Mouse (Mus musculus) limb, embryonic 15.5 days (tissue): ENCODE measurements around the gene Mettl26. TPM values are rescaled to one million over a fixed set of nuclear protein-coding genes. Genes with fewer than 3 reads are reported as not detected.

Experiments used
- ATAC-seq: fragments of 200-750 bp; cut with Nextera tagmentation; 2 replicates; pipeline ENCODE4 v1.8.0; 2017; ENCODE audit warnings: low read depth, moderate TSS enrichment; ENCODE audit not compliant: insufficient number of reproducible peaks, low FRiP score, low TSS enrichment
- H3K27ac ChIP-seq: fragments of 300-500 bp; sonication (generic); 2 replicates; pipeline ENCODE4 v1.5.1; 2015; ENCODE audit warnings: moderate library complexity, mild to moderate bottlenecking, inconsistent platforms
- H3K27me3 ChIP-seq: fragments of 300-500 bp; sonication (generic); 2 replicates; pipeline ENCODE4 v1.6.1; 2015; ENCODE audit warnings: inconsistent platforms
- H3K36me3 ChIP-seq: fragments of 300-500 bp; sonication (generic); 2 replicates; pipeline ENCODE4 v1.6.1; 2015; ENCODE audit warnings: inconsistent platforms
- H3K4me1 ChIP-seq: fragments of 300-500 bp; sonication (generic); 2 replicates; pipeline ENCODE4 v1.6.1; 2015; ENCODE audit warnings: inconsistent platforms
- H3K4me2 ChIP-seq: fragments of 300-500 bp; sonication (generic); 2 replicates; pipeline ENCODE4 v1.6.1; 2015; ENCODE audit warnings: mild to moderate bottlenecking, inconsistent platforms
- H3K4me3 ChIP-seq: fragments of 300-500 bp; sonication (generic); 2 replicates; pipeline ENCODE4 v1.5.1; 2015; ENCODE audit warnings: mild to moderate bottlenecking, inconsistent platforms
- H3K9ac ChIP-seq: fragments of 300-500 bp; sonication (generic); 2 replicates; pipeline ENCODE4 v1.6.1; 2015; ENCODE audit warnings: inconsistent platforms
- H3K9me3 ChIP-seq: fragments of 300-500 bp; sonication (generic); 2 replicates; pipeline ENCODE4 v1.6.1; 2016; ENCODE audit warnings: inconsistent platforms
- WGBS: fragments of 180-500 bp; shearing (Covaris S2); methylation state at CpG from one replicate; pipeline ENCODE4 v1.1.7; 2015; 5-methylcytosine and 5-hydroxymethylcytosine counted together
- polyA plus RNA-seq: library from polyadenylated mRNA; unstranded; fragments of >200 nt; fragmentation: Nextera tagmentation; extraction: Ambion mirVana; gene quantifications from 2 replicates; pipeline ENCODE4 v1.2.1, GENCODE M21; 2015

Gene Mettl26
- polyA plus RNA-seq, 1 experiment from 2014 or later, result 45.3 TPM

- Histone ChIP-seq H3K9ac (peak overlapping the region; percentile 81), H3K4me1 (peaks cover 70% of the 10 kb centered on the region), H3K27me3 (no peaks in the 10 kb centered on the region), H3K36me3 (peaks cover 36% of the 10 kb centered on the region), H3K9me3 (no peaks in the 10 kb centered on the region), H3K4me2 (peak overlapping the region; percentile 86), H3K27ac (peak overlapping the region; percentile 97), H3K4me3 (peak overlapping the region; percentile 77)
- ATAC-seq, result no peak
- 57% methylated on average over 21 of the region's 21 CpGs for WGBS
These were observed 43.2 kb upstream of the Mettl26 start for GRCm38 (mm10) chr17:25831451-25832281.

GRCm38 (mm10) chr17:25832436-25833290 is 42.2 kb upstream of the Mettl26 start:
- peak overlapping the region; percentile 86 for H3K4me2 ChIP-seq
- peak overlapping the region; percentile 81 for H3K9ac ChIP-seq
- peaks cover 78% of the 10 kb centered on the region for H3K4me1 ChIP-seq
- peak; percentile 91 for ATAC-seq
- peak overlapping the region; percentile 97 for H3K27ac ChIP-seq
- peaks cover 27% of the 10 kb centered on the region for H3K36me3 ChIP-seq
- WGBS, result under 1% methylated on average over 72 of the region's 77 CpGs
- H3K4me3 ChIP-seq, result peak overlapping the region; percentile 77
- no peaks in the 10 kb centered on the region for H3K9me3 ChIP-seq
- H3K27me3 ChIP-seq, result no peaks in the 10 kb centered on the region

- Histone ChIP-seq H3K27me3 (no peaks in the 10 kb centered on the region), H3K4me1 (peaks cover 73% of the 10 kb centered on the region), H3K4me2 (peak within 1 kb of the TSS; percentile 86), H3K9me3 (no peaks in the 10 kb centered on the region), H3K4me3 (peak within 1 kb of the TSS; percentile 77), H3K36me3 (peaks cover 32% of the 10 kb centered on the region), H3K9ac (peak within 1 kb of the TSS; percentile 81), H3K27ac (peak within 1 kb of the TSS; percentile 97)
- ATAC-seq, result peak; percentile 55
- under 1% methylated on average over 24 of the region's 24 CpGs for WGBS
These were observed 41.6 kb upstream of the Mettl26 start, which contains the start of gene Stub1 for GRCm38 (mm10) chr17:25833291-25833663. TSS of gene Stub1 (minus strand) at chr17:25833404.

- Histone ChIP-seq H3K9me3 (no peaks in the 10 kb centered on the region), H3K4me3 (peak overlapping the region; percentile 77), H3K36me3 (peaks cover 39% of the 10 kb centered on the region), H3K9ac (peak overlapping the region; percentile 81), H3K27me3 (no peaks in the 10 kb centered on the region), H3K4me1 (peaks cover 70% of the 10 kb centered on the region), H3K27ac (peak overlapping the region; percentile 97), H3K4me2 (peak overlapping the region; percentile 86)
- WGBS, result 31% methylated on average over 6 of the region's 6 CpGs
- ATAC-seq, result no peak
These were observed 40.8 kb upstream of the Mettl26 start for GRCm38 (mm10) chr17:25833961-25834594.

- Histone ChIP-seq H3K27me3 (no peaks in the 10 kb centered on the region), H3K27ac (peak overlapping the region; percentile 97), H3K4me1 (peaks cover 66% of the 10 kb centered on the region), H3K4me3 (peak overlapping the region; percentile 77), H3K4me2 (peak overlapping the region; percentile 86), H3K36me3 (peaks cover 45% of the 10 kb centered on the region), H3K9me3 (no peaks in the 10 kb centered on the region), H3K9ac (peak overlapping the region; percentile 81; the same call in 1 of the 2 replicates)
- 76% methylated on average over 12 of the region's 12 CpGs for WGBS
- ATAC-seq, result no peak
These were observed 40.2 kb upstream of the Mettl26 start for GRCm38 (mm10) chr17:25834595-25835222.

GRCm38 (mm10) chr17:25835301-25835700 is 39.6 kb upstream of the Mettl26 start:
- H3K9ac ChIP-seq, result no peak overlapping the region
- peak overlapping the region; percentile 38; the same call in 1 of the 2 replicates for H3K4me3 ChIP-seq
- H3K9me3 ChIP-seq, result no peaks in the 10 kb centered on the region
- H3K27ac ChIP-seq, result no peak overlapping the region
- H3K4me1 ChIP-seq, result peaks cover 60% of the 10 kb centered on the region
- peaks cover 49% of the 10 kb centered on the region for H3K36me3 ChIP-seq
- peak overlapping the region; percentile 86 for H3K4me2 ChIP-seq
- H3K27me3 ChIP-seq, result no peaks in the 10 kb centered on the region
- ATAC-seq, result no peak
- WGBS, result 88% methylated on average over 7 of the region's 7 CpGs

- Histone ChIP-seq H3K4me3 (peak overlapping the region; percentile 38), H3K36me3 (peaks cover 49% of the 10 kb centered on the region), H3K4me2 (peak overlapping the region; percentile 86), H3K9ac (no peak overlapping the region), H3K4me1 (peaks cover 55% of the 10 kb centered on the region), H3K9me3 (no peaks in the 10 kb centered on the region), H3K27ac (no peak overlapping the region), H3K27me3 (no peaks in the 10 kb centered on the region)
- ATAC-seq, result no peak
- WGBS, result 87% methylated on average over 16 of the region's 16 CpGs
These were observed 39.1 kb upstream of the Mettl26 start for GRCm38 (mm10) chr17:25835816-25836215.

GRCm38 (mm10) chr17:25836397-25837075 is 38.3 kb upstream of the Mettl26 start:
- Histone ChIP-seq H3K4me3 (peak overlapping the region; percentile 38), H3K27ac (peak overlapping the region; percentile 47; the same call in 1 of the 2 replicates), H3K27me3 (no peaks in the 10 kb centered on the region), H3K36me3 (peaks cover 49% of the 10 kb centered on the region), H3K9ac (peak overlapping the region; percentile 41), H3K9me3 (no peaks in the 10 kb centered on the region), H3K4me1 (peaks cover 48% of the 10 kb centered on the region), H3K4me2 (peak overlapping the region; percentile 86)
- WGBS, result 22% methylated on average over 23 of the region's 23 CpGs
- no peak for ATAC-seq

- Histone ChIP-seq H3K27me3 (no peaks in the 10 kb centered on the region), H3K36me3 (peaks cover 52% of the 10 kb centered on the region), H3K9ac (peak within 1 kb of the TSS; percentile 41), H3K9me3 (no peaks in the 10 kb centered on the region), H3K4me3 (peak within 1 kb of the TSS; percentile 38), H3K27ac (peak within 1 kb of the TSS; percentile 47; the same call in 1 of the 2 replicates), H3K4me2 (peak within 1 kb of the TSS; percentile 86), H3K4me1 (peaks cover 43% of the 10 kb centered on the region)
- ATAC-seq, result no peak
- WGBS, result 3% methylated on average over 29 of the region's 29 CpGs
These were observed 37.8 kb upstream of the Mettl26 start, which contains the start of gene Rhbdl1 for GRCm38 (mm10) chr17:25837076-25837410. TSS of gene Rhbdl1 (minus strand) at chr17:25837295.

GRCm38 (mm10) chr17:25837533-25837932 is 37.3 kb upstream of the Mettl26 start:
- Histone ChIP-seq H3K27me3 (no peaks in the 10 kb centered on the region), H3K9me3 (no peaks in the 10 kb centered on the region), H3K4me1 (peaks cover 42% of the 10 kb centered on the region), H3K9ac (0 out of 2 replicates have a peak overlapping the region, but pooled peaks have one; percentile 41), H3K4me3 (peak overlapping the region; percentile 38; the same call in 1 of the 2 replicates), H3K4me2 (peak overlapping the region; percentile 75; the same call in 1 of the 2 replicates), H3K36me3 (peaks cover 57% of the 10 kb centered on the region), H3K27ac (0 out of 2 replicates have a peak overlapping the region, but pooled peaks have one; percentile 47)
- 60% methylated on average over 3 of the region's 3 CpGs for WGBS
- no peak for ATAC-seq
